Mouse (Mus musculus): Measurements from ENCODE around the gene Wdr62.
"Not testable (repeated sequence)": the region's sequence is repeated elsewhere in the genome, so short reads cannot be mapped to it uniquely, and the experiment has no call there.

Wdr62 gene

DNA sequence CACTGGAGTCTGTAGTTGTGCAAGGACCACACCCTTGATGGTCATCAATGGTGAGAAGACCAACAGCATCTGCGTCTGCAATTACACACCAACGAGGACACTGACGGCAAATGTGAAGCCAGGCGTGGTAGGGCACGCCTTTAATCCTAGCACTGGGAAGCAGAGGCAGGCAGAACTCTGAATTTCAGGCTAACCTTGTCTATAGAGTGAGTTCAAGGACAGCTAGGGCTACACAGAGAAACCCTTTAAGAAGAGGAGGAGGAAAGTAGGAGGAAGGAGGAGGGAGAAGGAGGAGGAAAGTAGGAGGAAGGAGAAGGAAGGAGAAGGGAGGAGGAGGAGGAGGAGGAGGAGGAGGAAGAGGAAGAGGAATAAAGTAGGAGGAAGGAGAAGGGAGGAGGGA is 14.7 kb downstream of the Wdr62 start:
- in situ Hi-C loops (cut with MseI, MboI) = no loop called here

DNA sequence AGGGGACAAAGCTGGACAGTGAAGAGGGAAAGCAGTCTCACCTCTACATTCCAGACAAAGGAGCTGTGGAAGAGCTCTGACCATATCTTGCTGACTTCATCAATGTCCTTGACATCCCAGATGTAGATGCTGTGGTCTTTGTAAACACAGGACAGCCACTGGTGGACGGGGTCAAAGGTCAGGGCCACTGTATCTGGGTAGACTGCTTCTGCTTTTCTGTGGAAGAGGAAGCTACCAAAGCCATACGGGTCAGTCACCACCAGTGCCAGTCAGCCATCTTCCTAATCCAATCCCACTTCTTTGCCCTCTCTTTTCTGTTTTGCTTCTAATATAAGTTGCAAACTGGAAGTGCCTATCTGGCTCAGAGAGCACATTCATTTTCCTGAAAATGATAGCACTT is 15.2 kb downstream of the Wdr62 start:
- in situ Hi-C loops (cut with MseI, MboI) = no loop called here

DNA sequence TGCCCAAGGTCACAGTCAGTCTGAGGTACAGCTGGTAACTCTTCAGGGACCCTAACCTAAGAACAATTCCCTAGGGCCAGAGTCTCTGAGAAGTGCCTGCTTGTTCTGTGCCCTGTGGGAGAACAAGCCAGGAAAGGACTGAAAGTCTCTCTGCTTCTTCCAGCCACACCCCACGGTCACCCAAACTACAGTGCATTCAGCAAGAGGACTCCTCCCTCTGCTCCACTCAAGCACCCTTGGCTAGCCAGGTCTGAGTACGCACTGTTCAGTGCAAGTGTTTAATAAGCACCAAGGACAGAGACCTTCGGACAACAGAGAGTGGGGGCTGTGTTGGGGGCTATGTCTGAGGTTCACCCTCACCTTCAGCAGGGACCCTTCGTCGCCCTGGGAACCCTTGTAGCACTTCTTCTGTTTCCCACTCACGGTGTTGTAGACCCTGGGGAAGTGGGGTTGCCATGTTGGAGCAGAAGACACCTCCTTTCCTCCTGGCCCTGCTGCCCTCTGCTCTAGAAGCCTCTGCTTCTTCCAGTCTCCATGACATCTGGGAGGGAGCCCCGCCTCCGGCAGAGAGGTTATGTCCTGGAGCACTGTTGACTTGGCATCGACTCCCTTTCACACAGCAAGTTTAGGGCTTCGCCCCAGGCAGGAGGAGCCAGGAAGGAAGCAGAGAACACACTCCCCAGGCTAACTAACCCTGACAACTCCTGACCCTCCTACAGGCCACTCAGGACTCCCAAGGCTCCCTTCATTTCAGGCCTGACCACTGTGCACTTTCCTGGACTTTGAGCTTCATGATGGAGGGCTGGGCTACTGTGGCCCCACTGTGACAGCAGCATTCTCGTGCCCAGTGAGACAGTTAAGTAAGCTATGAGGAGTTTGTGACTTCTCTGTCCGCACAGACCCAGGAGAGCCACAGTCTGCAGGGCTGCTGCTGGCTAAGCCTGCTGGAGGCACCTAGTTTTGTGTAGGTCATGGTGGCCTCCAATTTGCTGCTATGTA is 28.0 kb downstream of the Wdr62 start:
- in situ Hi-C loops (cut with MseI, MboI) = no loop called here

DNA sequence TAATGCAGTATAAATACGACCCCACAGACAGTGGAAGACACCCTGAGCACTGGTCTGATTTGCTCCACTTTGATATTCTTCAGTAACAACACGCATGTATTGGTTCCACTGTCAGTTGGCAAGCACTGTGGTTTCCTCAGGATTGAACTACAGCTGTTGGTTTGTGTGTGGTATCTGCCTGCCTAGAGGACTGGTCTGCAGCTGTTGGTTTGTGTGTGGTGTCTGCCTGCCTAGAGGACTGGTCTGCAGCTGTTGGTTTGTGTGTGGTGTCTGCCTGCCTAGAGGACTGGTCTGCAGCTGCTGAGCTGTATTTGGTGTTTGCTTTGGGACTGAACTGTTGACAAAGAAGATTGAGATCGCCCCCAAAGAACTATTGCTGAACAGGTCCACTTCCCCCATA is 42.8 kb downstream of the Wdr62 start:
- in situ Hi-C loops (cut with MseI, MboI) = not testable (repeated sequence)

DNA sequence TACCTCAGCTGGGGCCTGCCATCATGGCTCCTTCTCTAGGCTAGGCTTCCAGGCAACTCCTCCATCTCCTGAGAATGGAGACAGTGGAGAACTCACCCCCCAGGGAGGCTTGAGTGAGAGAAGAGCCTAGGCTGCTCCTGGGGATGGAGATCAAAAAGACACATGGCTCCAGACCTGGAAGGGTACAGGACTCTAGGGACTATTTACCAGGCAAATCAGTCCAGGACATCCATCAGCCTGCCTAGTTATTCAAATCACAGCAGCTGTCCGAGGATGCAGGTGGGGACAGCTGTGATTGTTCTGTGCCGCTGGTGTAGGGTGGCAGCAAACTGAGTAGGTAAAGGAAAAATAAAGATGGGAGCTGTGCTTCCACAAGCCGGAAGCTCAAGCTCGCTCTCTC is 44.6 kb downstream of the Wdr62 start, which contains the start of gene Ovol3:
Gene Ovol3 (minus strand): TSS at position 101 of the 400 bp plus-strand sequence.
- in situ Hi-C loops (cut with MseI, MboI) = no loop called here

DNA sequence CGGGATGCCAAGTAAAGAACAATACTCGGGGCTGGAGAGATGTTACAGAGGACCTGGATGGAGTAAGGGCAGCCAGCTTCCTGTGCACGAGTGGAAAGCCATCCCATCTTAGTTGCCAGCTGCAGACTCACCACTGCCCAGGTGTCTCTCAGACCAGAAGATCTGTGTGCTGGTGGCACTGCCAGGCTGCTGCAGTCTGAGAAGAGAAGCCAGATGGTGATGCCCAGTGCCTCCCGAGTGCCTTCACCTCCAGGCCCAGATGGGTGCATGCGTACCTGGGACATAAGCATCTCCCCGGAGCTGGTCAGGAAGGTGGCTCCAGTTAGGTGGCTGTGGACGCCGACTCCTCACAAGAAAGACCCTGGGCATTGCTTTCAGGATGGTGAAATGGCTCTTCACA is 45.1 kb downstream of the Wdr62 start:
- in situ Hi-C loops (cut with MseI, MboI) = no loop called here

DNA sequence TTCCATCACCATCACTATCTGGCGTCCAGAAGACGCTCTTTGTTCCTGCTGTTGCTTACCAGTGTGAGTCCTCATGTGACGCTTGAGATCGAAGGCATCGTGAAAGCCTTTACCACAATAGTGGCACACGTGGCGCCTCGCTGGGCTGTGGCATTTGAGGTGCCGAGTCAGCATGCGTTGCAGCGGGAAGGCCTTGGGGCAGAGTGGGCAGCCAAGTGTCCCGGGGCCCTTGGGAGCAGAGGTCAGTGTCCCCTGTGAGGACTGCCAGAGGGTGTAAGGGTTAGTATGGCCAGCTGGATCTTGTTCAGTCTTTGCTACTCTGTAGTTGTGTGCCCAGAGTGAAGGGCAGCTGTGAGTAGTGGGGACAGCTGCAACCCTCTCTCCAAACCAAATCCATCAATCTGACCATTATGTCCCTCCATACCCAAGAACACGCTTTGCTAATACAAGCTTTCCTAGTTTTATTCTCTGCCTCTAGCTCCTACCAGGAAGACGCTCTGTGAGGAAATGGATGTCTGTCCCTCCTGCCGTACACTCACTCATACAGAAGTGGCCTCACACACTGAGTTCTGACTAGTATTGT is 45.9 kb downstream of the Wdr62 start:
- in situ Hi-C loops (cut with MseI, MboI) = no loop called here

DNA sequence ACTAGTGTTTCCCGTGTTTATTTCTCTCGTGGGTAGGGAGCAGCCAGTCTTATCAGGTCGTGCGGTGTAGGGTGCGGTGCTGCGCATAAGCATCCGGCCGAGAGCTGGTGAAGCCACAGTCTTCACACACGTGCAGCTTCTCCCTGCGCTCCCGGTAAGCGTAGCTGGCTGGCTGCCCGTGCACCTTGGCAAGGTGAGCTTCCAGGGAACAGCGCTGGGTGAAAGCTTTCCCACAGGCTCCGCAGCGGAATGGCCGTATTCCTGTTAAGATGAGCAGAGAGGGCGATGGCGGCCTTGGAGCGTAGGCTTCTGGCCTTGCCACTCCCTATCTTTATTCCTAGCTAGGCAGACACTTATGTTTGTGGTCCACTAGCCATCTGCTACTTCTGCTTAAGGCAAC is 46.8 kb downstream of the Wdr62 start:
- in situ Hi-C loops (cut with MseI, MboI) = no loop called here

DNA sequence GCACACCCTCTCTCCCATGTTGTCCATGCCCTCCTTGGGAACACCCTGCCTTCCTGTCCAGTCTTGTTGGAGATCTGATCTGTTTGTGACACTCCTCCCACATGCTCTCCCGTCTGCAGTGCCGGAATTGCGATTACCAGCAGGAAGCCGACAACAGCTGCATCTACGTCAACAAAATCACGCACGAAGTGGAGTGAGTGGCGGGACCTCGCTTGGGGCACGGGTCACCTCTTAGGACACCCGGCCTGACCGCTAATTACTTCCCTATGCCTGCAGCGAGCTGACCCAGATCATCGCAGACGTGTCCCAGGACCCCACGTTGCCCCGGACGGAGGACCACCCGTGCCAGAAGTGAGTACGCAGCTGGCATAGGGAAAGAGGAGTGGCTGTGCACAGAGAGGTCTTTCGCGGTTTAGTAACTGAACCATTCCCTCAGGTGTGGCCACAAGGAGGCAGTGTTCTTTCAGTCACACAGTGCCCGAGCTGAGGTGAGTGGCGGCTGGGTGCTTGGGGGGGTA is 47.5 kb downstream of the Wdr62 start:
- in situ Hi-C loops (cut with MseI, MboI) = no loop called here

DNA sequence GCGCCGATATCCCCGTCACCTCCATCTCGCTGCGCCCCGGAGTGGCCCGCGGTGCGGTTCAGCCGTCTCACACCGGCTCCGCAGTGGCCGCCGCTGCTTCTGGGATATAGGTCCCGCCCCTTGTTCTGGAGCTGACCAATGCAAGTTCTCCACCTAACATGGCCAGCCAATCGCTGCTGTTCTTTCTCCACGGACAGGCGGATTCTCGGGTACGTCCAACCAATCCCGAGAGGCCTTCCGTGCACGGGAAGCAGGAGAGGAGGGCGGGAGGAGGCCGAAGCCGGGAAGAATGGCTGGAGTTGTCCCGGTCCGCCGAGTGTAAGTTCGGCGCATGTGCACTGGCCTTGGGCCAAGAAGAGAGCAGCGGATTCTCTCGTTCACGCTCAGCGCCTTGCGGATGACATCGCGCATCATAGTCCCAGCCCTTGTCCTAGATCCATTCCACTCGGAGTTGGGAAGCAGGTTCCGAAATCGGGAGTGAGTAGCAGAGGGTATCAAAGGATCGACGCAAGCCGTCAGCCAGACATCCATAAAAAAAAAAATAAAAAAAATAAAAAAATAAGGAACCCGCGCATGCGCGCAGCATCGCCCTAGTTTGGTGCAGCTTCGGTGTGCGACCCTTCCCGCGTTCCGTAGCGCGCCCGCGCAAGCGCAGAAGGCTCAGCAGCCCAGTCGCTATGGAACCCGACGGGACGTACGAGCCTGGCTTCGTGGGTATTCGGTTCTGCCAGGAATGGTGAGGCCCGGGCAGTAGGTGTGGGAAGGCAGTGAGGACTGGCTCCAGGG is 48.4 kb downstream of the Wdr62 start, which contains the start of the genes Polr2i and Tbcb:
Gene Polr2i (plus strand): TSS at position 280 of the 786 bp plus-strand sequence.
Gene Tbcb (minus strand): TSS at position 604 of the 786 bp plus-strand sequence.
- in situ Hi-C loops (cut with MseI, MboI) = no loop called here

DNA sequence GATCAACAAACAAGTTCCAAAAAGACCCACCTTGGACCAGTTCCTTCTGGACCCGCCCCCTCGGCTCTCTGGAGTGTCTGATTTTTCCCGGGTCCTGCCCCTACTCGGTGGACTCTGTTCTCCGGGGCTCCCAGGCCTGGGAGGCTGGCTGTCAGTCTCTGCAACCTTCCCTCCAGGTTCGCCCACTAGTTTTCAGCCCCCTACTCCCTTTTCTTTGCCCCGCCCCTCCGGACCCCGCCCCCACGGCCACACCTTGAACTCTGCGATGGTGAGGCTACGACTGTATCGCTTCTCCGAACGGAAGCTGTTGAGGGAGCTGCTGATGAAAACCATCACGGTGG is 48.9 kb downstream of the Wdr62 start:
- in situ Hi-C loops (cut with MseI, MboI) = no loop called here

DNA sequence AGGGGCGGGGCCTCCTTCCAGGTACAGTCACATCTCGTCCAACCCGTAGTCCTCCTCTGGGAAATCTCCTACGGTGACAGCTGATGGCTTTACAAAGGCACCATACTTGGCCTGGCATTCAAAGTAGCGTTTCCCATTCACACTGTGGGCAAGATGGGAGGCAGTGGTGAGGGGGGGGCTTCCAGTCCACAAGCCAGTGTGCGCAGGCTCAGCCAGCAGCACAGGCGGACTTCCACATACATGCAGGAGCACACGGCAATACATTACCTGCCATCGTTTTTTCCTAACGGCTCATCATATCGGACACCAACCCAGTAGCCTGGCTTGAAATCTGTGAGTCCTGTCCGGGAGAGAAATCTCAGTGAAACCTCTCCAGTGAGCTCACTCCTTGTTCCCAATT is 56.0 kb downstream of the Wdr62 start:
- in situ Hi-C loops (cut with MseI, MboI) = no loop called here

DNA sequence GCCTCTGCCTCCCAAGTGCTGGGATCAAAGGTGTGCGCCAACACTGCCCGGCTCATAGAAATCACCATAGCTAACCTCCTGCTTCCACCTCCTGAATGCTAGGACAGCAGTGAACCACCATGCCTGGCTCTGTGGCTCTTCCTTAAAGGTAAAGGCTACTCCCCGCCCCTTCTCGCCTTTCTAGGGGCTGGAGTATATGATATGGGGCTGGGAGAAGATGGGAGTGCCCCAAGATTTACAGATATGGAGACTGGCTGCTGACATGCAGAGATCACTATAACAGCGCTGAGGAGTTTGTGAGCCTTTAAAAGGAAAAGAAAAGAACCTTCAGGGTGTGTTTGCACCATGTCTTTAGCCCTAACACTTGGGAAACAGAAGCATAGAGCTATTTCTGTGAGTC is 58.0 kb downstream of the Wdr62 start:
- in situ Hi-C loops (cut with MseI, MboI) = no loop called here

DNA sequence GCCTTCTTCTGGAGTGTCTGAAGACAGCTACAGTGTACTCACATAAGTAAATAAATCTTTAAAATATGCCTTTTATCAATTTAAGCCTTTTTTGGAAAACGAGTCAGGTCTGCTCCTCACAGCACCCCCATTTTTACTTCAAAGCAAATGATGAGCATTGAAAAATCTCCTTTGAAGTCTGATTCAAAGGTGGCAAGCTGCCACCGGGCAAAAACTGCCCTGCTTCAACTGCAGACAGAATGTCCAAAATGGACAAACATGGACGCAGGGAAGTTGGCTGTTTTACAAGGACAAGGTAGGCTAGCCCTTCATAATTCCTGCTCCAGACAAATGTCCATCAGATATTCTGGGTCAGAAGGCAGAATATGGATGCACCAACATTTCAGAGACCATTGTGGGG is 58.8 kb downstream of the Wdr62 start:
- in situ Hi-C loops (cut with MseI, MboI) = no loop called here

DNA sequence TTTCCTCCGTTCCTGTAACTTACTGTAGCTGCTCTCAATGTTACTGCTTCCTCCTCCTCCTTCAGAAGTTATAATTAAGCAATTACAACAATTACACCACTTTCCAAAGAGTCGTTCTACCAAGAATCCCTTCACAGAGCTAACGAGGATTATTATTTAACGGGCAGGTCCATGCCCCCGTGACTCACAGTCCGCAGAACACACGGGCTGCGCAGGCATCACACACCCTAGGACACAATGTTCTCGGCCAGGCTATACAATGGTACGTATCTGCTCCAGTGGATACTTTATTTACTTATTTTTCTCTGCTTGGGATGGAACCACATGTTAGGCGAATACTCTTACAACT is 60.2 kb downstream of the Wdr62 start:
- in situ Hi-C loops (cut with MseI, MboI) = no loop called here

DNA sequence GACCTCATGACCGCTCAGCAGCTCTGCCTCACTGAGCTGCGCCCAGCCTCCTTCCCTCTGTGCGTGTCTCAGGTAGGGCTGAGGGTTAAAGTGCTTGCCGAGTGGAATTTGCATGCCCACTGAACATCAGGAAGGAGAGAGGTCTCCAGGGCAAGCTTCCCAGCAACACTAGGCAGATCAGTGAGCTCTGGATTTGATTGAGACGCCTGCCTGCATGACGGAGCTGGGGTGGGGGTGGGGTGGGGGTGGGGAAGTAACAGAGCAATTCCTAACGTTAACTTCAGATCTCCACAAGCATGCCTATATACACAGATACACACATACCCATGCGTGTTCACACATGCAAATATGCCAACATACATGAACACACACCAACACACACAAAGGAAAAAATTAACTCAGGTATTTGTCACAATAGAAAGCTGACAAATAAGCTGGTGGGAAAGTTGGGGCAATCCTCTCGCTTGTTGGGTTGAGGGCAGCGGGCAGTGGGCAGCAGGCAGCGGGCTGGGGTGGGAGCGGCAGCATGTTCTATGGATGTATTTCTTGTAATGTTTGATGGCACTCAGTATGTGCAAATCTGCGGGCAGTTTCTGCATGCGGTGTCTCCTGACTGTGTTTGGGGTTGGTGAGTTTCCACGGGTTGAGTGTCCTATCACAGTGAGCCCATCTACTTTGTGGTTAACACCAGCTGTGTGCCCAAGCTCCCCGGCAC is 60.8 kb downstream of the Wdr62 start:
- in situ Hi-C loops (cut with MseI, MboI) = loop anchor here in 1 of 2 experiments (5.0 kb wide), 1 partner anchor 37 kb away; the partner anchor contains the start of gene Cox7a1

DNA sequence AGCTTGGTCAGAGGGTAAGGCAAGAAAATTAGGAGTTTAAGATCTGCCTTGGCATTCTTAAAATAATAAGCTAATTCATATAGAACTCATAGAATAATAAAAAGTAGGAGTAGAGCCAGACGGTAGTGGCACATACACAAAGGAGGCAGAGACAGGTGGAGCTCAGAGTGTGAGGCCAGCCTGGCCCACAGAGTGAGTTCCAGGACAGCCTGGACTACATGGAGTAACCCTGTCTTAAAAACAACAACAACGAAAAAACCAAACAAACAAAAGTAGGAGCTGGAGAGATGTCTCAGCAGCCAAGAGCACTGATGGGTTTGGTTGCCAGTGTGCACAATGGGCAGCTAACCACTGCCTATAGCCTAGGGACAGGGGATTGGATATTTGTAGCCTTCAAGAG is 62.9 kb downstream of the Wdr62 start:
- in situ Hi-C loops (cut with MseI, MboI) = loop anchor here in 1 of 2 experiments (5.0 kb wide), 1 partner anchor 35 kb away; the partner anchor contains the start of gene Cox7a1

DNA sequence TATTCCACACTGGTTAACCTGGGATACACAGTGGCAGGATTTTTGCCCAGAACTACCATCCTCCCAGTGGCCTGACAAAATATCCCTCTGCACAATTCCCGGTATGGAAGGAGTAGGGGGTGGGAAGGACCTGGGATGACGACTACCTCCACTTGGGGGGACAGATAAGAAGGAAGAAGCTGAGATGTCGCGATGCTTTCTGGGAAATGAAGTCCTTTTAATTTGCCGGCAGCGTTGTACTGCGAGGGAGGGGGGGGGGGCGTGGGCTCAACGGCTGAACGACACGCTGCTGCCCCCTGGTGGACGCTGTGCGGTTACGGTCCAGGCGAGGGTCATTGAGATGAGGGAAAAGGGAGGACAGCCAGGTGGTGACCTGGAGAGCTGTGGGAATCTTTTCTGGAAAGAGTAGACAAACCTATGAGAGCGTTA is 63.5 kb downstream of the Wdr62 start:
- in situ Hi-C loops (cut with MseI, MboI) = loop anchor here in 1 of 2 experiments (5.0 kb wide), 1 partner anchor 34 kb away; the partner anchor contains the start of gene Cox7a1

DNA sequence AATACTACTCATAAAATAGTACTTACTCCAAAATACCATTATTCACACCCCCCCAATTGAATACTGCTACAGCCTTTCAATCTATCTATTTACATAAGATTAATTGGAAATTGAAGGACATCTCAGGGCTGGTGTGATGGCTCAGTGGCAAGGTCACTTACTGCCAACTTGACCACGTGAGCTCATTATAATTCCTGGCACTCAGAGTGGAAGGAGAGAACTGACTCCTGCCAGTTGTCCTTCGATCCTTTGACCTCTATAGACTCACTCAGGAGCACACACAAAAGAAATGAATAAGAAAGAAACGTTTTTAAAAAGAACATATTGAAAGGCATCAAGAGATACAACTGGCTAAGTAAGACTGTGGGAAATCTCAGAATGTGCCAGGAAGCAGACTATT is 64.3 kb downstream of the Wdr62 start:
- in situ Hi-C loops (cut with MseI, MboI) = loop anchor here in 1 of 2 experiments (5.0 kb wide), 1 partner anchor 34 kb away; the partner anchor contains the start of gene Cox7a1

DNA sequence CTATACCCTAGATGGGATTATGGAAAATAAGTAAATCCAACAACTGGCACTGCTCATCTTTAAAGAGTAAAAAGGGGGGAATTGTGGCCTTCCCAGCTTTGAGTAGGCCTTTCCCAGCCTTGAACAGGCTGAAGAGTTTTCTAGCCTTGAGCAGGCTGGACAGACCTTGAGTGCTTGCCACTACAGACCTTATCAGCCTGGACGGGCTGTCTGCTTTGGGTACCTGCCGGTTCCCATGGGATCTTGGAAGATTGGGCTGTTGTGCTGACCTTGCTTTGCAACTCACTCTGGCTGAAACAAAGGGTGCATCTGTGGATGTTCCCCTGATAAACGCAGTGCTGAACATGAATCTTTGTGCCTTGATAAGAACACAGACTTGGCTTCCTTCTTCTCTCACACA is 66.3 kb downstream of the Wdr62 start:
- in situ Hi-C loops (cut with MseI, MboI) = loop anchor here in 1 of 2 experiments (5.0 kb wide), 1 partner anchor 37 kb away; no protein-coding TSS in a partner anchor

DNA sequence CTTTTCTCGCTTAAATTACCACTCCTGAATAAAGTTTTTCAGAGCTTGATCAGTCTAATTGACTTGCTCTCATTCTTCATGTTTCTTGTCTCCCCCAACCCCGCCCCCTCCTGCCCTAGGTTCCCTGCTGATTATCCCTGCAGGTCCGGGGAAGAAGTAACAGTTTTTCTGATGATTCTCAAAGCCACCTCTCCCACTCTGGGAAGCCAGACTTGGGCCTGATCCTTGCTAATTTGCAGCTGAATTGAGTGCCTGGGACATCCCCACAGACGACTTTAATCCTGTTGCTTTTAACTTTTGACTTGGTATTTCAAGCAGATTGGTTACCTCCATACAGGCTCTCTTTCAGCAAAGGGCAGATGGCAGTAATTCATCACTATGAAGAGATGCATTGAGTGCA is 69.2 kb downstream of the Wdr62 start:
- in situ Hi-C loops (cut with MseI, MboI) = loop anchor here in 1 of 2 experiments (5.0 kb wide), 1 partner anchor 34 kb away; no protein-coding TSS in a partner anchor
